Mouse (Mus musculus) embryonic stem cell, embryonic (primary cell): ENCODE results near the gene Dnajb8.

Source experiments
- CTCF ChIA-PET, 4 experiments: fragments of 300-600 bp in 2 of 4; fragments of 350-600 bp in 2 of 4; sonication (Branson Sonifier 250); formaldehyde crosslinking; loops; one replicate each; lab custom pipeline; 2022; ENCODE audit warnings: inconsistent platforms in 2 of 4; lab: Charles Lee
- POLR2A ChIA-PET, 4 experiments: fragments of 300-600 bp in 2 of 4; fragments of 350-600 bp in 2 of 4; sonication (Branson Sonifier 250); formaldehyde crosslinking; loops; one replicate each; lab custom pipeline; 2022; ENCODE audit warnings: antibody characterized with exemption in 4 of 4, inconsistent platforms in 1 of 4; lab: Charles Lee

The Dnajb8 gene

DNA sequence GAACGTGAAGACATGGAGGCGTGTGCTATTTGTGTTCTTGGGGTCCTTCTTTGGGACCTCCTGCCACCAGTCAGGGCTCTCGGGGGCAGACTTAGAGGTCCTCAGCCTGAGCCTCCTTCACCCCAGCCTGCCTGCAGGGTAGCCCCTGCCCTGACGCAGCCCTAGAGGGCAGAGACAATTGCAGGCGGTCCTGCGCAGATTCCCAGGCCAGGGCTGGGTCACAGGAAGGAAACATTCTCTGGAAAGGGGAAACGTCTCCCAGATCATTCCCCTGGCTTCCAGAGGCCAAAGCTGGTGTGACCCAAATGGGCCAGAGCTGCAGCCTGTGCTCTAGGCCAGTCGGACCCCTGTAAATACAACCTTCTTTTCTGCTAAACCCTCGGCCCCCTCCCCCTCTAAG lies 16.1 kb upstream of the Dnajb8 start:
- ChIA-PET CTCF (interaction anchor here in 1 of 4 experiments (1.5 to 2.0 kb wide), 2 partner anchors 16 to 36 kb away, joined by 4 to 5 read pairs; no protein-coding TSS in a partner anchor), POLR2A (interaction anchor here in 2 of 4 experiments (0.9 to 2.2 kb wide), 10 partner anchors 10 to 82 kb away, joined by 3 to 10 read pairs (median 4); no protein-coding TSS in a partner anchor)

DNA sequence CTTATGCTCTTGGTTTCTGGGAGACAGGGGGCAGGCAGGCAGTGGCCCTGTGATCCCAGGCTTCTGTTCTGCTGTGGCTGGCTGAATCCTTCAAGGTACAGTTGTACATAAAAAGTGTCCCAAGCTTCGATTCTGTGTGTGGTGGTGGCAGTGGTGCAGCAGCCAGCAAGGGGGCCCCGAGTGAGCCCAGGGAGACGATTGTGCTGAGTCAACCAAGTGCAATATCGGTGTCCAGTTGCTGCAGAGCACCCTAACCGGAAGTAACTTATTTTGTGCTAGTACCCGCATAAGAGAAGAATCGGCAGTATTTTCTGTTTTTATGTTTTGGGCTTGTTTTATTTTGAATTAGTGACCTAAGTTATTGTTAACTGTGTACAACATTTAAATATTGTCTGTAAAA lies 15.5 kb upstream of the Dnajb8 start:
- CTCF ChIA-PET, result interaction anchor here in 1 of 4 experiments (1.5 to 2.0 kb wide), 2 partner anchors 17 to 36 kb away, joined by 4 to 5 read pairs; no protein-coding TSS in a partner anchor
- POLR2A ChIA-PET, result interaction anchor here in 2 of 4 experiments (0.9 to 2.2 kb wide), 9 partner anchors 10 to 83 kb away, joined by 3 to 10 read pairs (median 3); no protein-coding TSS in a partner anchor

DNA sequence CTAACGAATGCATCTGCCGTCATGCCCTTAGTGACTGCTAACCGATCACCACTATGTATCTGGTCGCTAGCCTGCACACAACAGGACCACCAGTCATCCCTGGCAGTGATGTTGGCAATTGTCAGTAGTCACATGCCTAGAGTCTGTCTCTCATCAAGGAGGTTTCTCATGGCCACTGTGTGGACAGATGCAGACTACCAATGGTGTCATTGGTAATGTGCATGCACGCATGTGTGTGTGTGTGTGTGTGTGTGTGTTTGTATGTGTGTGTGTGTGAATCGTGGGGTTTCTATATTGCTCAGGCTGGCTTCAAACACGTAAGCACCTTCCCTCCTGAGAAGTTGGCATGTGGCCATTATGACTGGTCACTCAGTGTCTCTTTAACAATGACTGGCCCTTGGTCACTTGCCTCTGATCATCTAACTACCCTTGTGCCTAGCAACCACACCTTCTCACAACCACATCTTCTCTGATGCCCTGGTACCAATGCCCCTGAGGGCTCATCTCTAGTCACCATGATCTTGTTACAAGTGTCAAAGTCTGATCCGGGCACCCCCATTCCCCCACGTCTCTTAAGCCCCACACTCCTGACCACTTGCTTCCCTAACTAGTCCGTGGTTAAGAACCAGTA lies 14.6 kb upstream of the Dnajb8 start:
- ChIA-PET POLR2A (interaction anchor here in 2 of 4 experiments (0.8 to 3.2 kb wide), 3 partner anchors 25 to 35 kb away, joined by 3 to 18 read pairs (median 10); no protein-coding TSS in a partner anchor), CTCF (interaction anchor here in 1 of 4 experiments (2.3 kb wide), 1 partner anchor 84 kb away, joined by 5 read pairs; no protein-coding TSS in a partner anchor)

DNA sequence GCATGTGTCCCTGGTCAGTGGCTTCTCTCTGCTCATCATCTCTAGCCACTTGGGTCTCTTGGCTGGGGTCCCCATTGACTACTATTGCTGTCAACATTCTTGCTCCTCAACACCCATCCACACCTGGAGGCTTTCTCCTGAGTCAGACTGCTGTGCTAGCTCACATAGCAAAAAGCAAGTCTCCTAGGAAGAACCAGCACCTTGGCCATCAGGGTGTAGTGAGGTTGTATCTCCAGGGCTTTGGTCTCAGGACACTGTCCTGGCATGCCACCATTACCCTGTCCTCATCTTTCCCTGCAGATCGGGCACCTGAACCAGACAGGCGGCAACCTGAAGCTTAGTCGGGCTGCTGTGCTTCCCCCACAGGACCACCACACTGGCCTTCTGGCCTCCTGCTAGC lies 13.7 kb upstream of the Dnajb8 start:
- ChIA-PET CTCF (interaction anchor here in 2 of 4 experiments (0.6 to 2.3 kb wide), 2 partner anchors 28 to 85 kb away, joined by 3 to 5 read pairs; no protein-coding TSS in a partner anchor), POLR2A (interaction anchor here in 2 of 4 experiments (0.6 to 3.2 kb wide), 3 partner anchors 9 to 34 kb away, joined by 3 to 18 read pairs (median 3); no protein-coding TSS in a partner anchor)

DNA sequence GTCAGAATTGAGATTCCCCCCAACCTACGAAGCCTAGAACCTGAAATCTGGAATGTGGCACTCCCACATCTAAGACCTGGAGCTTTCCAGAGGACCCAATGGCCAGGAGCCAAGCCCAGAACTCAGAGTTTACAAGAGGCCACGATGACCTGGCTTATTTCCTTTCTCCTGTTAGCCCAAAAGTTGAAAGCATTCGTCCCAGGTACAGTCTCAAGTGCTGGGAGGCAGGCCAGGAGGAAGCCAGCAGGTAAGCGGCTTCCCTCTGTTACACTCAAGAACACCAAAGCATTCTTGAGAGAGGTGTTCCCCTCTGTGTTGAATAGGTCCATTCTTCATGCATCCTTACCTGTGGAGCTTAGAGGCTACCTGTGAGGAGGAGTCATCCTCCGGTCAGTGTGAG lies 12.6 kb upstream of the Dnajb8 start:
- POLR2A ChIA-PET, result interaction anchor here (0.8 to 3.2 kb wide), 16 partner anchors 8 to 273 kb away, joined by 3 to 18 read pairs (median 4); no protein-coding TSS in a partner anchor
- CTCF ChIA-PET, result interaction anchor here in 3 of 4 experiments (0.6 to 2.3 kb wide), 7 partner anchors 19 to 237 kb away, joined by 3 to 8 read pairs (median 3); partner anchors contain the start of gene Eefsec (in 1 of the 3)

DNA sequence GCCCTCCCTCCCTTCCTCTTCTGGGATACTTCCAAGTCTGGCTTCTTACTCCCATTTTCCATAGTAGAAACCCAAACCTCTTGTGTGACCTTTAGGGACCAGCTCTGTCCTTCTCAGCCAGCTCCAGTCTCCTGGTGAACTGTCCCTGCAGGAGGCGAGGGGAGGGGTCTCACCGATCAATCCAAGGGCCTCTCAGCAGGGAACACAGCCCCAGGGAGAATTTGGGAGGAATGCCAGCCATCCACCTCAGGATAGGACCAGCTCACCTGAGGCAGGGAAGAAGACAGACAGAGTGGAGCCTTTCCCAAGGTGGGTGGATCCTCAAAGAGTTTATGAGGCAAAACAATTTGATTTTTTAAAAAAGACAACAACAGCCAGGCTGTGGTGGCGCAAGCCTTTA lies 11.9 kb upstream of the Dnajb8 start:
- CTCF ChIA-PET, result interaction anchor here in 2 of 4 experiments (1.1 to 2.3 kb wide), 5 partner anchors 20 to 87 kb away, joined by 3 to 8 read pairs (median 3); no protein-coding TSS in a partner anchor
- POLR2A ChIA-PET, result interaction anchor here (0.7 to 3.2 kb wide), 16 partner anchors 9 to 369 kb away, joined by 3 to 18 read pairs (median 4); no protein-coding TSS in a partner anchor

DNA sequence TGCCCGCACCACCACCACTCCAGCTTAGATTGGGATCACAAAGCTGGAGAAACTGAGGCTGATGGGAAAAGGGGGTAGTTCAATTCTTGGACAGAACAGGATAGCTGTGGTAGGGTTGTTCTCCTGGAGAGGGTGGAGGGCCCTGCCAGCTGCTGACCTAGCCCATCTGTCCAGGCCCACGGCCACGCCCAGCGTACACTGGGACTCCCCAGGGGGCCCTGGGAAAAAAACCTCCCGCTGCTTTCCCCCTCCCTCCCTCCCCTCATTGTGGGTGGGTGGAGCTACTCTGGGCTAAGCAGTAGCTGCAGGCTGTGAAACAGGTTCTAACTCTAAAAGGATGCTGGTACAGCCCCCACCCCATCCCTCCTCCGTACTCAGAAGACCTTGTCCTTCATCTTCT lies 6.3 kb upstream of the Dnajb8 start:
- ChIA-PET POLR2A (interaction anchor here in 3 of 4 experiments (0.6 to 2.6 kb wide), 17 partner anchors 10 to 623 kb away, joined by 3 to 12 read pairs (median 3); no protein-coding TSS in a partner anchor), CTCF (interaction anchor here in 2 of 4 experiments (0.5 to 1.2 kb wide), 6 partner anchors 17 to 510 kb away, joined by 3 to 7 read pairs (median 5); no protein-coding TSS in a partner anchor)

DNA sequence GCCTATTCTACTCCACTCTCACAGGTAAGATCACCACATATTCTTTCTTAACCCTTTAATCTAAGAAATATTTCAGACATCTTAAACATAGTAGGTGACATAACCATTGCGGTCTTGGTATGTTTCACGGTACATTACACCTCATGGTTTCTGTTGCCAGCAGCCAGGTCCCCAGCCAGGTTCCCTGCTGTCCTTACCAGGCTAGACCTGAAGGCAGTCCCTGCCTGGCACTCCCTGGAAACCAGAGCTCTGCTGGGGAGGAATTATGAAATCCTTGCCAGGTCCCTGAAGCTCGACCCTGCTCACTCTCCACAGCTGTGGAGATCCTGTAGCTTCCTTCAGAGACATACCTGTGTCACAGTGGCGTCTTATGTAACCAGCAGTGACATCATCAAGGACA lies 5.9 kb upstream of the Dnajb8 start:
- CTCF ChIA-PET, result interaction anchor here in 2 of 4 experiments (0.6 to 1.2 kb wide), 7 partner anchors 16 to 545 kb away, joined by 3 to 7 read pairs (median 4); no protein-coding TSS in a partner anchor
- POLR2A ChIA-PET, result interaction anchor here in 3 of 4 experiments (0.6 to 2.6 kb wide), 19 partner anchors 10 to 1297 kb away, joined by 3 to 12 read pairs (median 3); no protein-coding TSS in a partner anchor

DNA sequence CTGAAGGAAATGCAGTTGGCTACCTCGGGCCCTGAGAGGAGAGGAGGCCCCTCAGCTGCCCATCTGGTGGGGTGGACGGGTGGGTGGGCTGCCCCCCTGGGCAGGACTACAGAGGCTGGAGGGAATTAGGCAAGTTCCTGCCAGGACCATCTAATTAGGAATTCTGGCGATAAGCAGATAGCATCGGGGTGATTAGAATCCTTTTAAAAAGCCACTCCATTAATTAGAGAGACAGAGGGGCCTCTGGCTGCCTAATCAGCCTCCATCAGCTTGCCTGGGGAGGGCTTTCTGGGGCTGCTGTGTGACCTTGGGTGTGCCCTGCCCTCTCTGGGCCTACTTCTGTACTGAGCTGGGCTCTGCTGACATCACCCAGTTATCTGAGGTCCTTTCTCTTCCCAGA lies 3.0 kb upstream of the Dnajb8 start:
- CTCF ChIA-PET, result interaction anchor here in 1 of 4 experiments (0.5 kb wide), 1 partner anchor 553 kb away, joined by 3 read pairs; no protein-coding TSS in a partner anchor
- POLR2A ChIA-PET, result interaction anchor here in 1 of 4 experiments (0.9 to 1.1 kb wide), 2 partner anchors 13 to 24 kb away, joined by 3 to 4 read pairs; no protein-coding TSS in a partner anchor

DNA sequence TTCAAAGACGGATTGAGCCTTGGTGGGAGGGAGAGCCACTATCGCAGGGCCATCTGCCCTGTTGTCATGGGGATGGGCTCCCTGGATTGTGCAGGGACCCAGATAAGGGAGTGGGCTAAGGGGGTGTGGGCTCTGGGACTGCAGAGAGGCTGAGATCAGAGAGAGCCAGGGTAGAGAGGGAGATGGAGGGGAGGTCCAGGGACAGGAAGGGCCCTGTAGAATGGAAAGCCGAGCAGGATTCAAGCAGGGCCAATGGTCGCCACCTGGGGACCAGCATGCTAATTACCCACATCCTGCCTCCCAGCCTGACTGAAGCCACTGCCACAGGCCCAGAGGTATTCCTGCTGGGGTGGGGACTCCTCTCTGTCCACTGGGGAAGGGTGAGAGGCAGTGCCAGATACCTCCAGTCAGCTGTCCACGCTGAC lies 4.5 kb downstream of the Dnajb8 start:
- ChIA-PET POLR2A (interaction anchor here in 3 of 4 experiments (0.8 to 4.4 kb wide), 7 partner anchors 9 to 28 kb away, joined by 3 to 23 read pairs (median 5); no protein-coding TSS in a partner anchor), CTCF (interaction anchor here in 1 of 4 experiments (2.4 kb wide), 1 partner anchor 16 kb away, joined by 11 read pairs; no protein-coding TSS in a partner anchor)

DNA sequence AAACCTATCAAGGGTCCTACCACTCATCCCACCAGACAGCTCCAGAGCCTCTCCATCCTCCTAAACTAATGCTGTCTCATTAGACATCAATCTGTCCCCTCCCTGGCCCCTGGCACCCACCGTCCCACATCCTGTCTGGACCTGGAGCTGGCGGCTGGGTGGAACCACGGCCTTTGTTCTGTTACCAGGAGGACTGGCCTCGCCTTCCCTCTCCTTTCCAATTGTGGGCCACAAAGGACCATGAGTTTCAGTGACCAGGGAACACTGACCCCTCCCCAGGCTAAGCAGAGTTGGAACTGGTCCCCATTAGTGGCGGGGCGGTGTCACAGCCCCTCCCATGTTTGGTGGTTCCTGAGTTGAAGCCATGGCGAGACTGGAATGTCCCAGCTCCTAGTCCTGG lies 5.5 kb downstream of the Dnajb8 start:
- POLR2A ChIA-PET, result interaction anchor here in 3 of 4 experiments (0.6 to 4.4 kb wide), 13 partner anchors 9 to 216 kb away, joined by 3 to 23 read pairs (median 4); no protein-coding TSS in a partner anchor
- CTCF ChIA-PET, result interaction anchor here in 1 of 4 experiments (0.6 to 2.4 kb wide), 2 partner anchors 15 to 628 kb away, joined by 3 to 11 read pairs; no protein-coding TSS in a partner anchor

DNA sequence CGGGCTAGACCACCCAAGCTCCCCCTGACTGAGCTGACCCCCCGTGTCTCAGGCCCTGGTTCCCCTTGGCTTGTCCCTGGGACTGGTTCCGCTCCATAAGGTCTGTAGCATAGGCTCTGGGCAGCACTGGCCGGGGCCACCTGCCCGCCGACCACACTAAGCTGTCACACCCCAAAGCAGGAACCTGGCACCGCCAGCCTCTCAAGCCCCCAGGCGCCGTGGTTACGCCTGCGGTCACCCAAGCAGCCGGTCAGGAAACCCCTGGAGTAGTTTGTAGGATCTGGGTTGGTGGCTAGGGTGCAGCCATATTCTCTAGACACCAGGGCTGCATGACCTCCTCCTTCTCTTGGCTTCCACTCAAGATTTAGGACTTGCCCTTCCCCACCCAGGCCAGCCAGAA lies 7.2 kb downstream of the Dnajb8 start:
- POLR2A ChIA-PET, result interaction anchor here in 2 of 4 experiments (0.6 to 1.5 kb wide), 4 partner anchors 13 to 33 kb away, joined by 3 to 5 read pairs (median 4); no protein-coding TSS in a partner anchor
- CTCF ChIA-PET, result interaction anchor here in 3 of 4 experiments (1.0 to 1.3 kb wide), 4 partner anchors 13 to 209 kb away, joined by 3 to 5 read pairs (median 4); no protein-coding TSS in a partner anchor

DNA sequence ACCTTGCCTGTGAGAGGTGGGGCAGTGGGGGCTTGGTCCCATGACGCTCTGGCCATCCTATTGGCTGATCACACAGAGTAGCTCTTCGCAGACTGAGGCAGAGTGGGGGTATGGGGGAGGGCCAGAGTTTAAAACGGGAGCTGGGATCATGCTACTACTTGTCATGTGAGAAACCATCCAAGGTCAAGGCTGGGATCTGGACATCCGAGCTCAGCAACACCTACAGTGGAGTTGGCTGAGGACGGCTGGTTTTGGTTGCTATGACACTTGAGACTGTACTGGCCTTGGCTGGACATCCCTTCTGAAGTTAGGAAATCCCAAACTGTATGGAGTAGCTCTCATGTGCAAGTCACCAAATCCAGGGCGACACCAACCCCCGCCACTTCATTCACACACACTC lies 9.8 kb downstream of the Dnajb8 start:
- ChIA-PET POLR2A (interaction anchor here (0.6 to 6.6 kb wide), 52 partner anchors 9 to 670 kb away, joined by 3 to 168 read pairs (median 4); partner anchors contain the start of genes Abtb1 (in 2 of the 4), Gata2 (in 2 of the 4), Dnajb8 (in 1 of the 4) and Eefsec (in 1 of the 4)), CTCF (interaction anchor here (0.7 to 1.9 kb wide), 8 partner anchors 11 to 108 kb away, joined by 3 to 13 read pairs (median 4); no protein-coding TSS in a partner anchor)

DNA sequence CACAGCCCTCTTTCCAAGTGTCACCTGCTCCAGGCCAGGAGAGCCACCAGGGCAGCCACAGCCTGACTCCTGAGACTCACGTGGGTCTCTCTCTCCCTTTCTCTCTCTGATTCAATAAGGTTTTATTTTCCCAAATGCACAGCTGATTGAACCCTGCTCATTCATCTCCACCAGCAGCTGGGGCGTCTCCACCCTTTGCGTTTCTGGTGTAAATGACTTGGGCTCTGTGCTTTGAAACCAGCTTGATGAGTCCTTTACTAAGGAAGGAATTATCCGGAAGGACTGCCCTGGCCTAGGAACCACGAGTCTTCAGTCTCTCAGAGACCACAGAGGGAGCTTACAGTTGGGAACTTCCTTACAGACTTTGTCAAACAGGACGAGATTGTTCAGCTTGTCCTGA lies 10.2 kb downstream of the Dnajb8 start:
- ChIA-PET CTCF (interaction anchor here in 3 of 4 experiments (0.7 to 1.9 kb wide), 10 partner anchors 10 to 108 kb away, joined by 3 to 13 read pairs (median 4); no protein-coding TSS in a partner anchor), POLR2A (interaction anchor here (0.6 to 6.6 kb wide), 54 partner anchors 8 to 672 kb away, joined by 3 to 168 read pairs (median 4); partner anchors contain the start of genes Abtb1 (in 2 of the 4), Gata2 (in 2 of the 4), Dnajb8 (in 1 of the 4) and Eefsec (in 1 of the 4))

DNA sequence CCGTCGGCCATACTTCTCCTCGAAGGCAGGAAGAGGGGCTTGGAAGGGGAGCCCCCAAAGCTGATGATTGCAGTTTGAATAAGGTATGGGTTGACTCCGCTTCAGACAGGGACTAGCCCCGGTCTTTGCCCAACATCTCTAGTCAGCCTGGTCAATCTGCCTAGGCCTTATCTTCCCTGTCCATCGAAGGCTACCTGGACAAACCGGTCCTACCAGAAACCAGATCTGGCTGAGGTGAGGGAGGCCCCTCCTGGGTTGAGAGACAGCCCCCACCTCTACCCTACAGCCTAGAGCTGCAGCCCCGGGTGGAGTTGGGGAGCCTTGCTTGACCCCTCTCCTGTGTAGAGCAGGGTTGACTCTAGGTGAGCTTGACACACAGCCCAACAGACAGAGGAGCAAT lies 11.9 kb downstream of the Dnajb8 start:
- POLR2A ChIA-PET, result interaction anchor here in 3 of 4 experiments (0.6 to 6.6 kb wide), 8 partner anchors 7 to 231 kb away, joined by 3 to 168 read pairs (median 10); partner anchors contain the start of genes Dnajb8 (in 1 of the 3), Gata2 (in 1 of the 3) and Ruvbl1 (in 1 of the 3)

DNA sequence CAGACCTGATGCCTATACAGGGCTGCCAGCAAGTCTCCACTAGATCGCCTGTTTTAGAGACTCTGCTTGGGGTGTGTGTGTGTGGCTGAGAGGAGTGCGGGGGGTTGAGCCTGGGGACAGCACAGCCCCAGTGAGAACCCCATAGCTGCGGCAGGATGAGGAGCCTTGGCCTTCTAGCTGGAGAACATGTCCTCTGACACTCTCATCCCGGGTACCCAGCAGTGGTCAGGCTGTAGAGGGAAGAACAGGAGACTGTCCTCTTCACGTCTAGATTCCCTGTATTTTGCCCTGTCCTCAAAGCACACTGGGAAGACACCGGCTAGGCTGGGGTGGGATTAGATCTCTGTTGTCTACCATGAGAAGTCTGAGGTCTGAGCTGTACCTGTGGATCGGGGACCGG lies 13.4 kb downstream of the Dnajb8 start:
- ChIA-PET CTCF (interaction anchor here in 3 of 4 experiments (0.7 to 1.9 kb wide), 7 partner anchors 26 to 123 kb away, joined by 3 to 8 read pairs (median 3); no protein-coding TSS in a partner anchor), POLR2A (interaction anchor here in 3 of 4 experiments (0.7 to 6.6 kb wide), 23 partner anchors 9 to 663 kb away, joined by 3 to 168 read pairs (median 3); partner anchors contain the start of genes Gata2 (in 2 of the 3) and Mcm2 (in 1 of the 3))

More for the DNA sequence above, 11.9 kb downstream of the Dnajb8 start:
- CTCF ChIA-PET, result interaction anchor here (0.6 to 2.3 kb wide), 4 partner anchors 9 to 111 kb away, joined by 4 to 5 read pairs (median 4); no protein-coding TSS in a partner anchor

DNA sequence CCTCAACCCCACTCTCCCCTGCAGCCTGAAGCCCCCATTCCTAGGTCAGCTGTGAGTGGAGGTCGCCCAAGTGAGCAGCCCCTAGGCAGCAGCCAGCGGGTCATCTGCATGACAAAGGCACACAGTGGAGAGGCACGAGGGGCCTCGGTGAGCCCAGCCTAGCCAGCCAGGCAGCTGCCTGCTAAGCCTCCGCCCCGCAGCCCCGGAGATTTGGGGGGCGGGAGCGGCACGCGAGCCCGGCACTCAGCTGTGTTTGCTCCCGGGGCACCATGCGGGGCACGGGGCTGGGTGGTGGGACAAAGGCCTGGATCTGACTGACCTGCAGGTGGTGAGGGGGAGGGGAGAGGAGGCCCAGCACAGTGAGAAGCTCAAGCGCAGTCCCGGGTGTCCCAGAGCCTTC lies 13.9 kb downstream of the Dnajb8 start:
- CTCF ChIA-PET, result interaction anchor here in 3 of 4 experiments (0.5 to 1.9 kb wide), 9 partner anchors 12 to 514 kb away, joined by 3 to 8 read pairs (median 3); no protein-coding TSS in a partner anchor
- POLR2A ChIA-PET, result interaction anchor here in 3 of 4 experiments (0.7 to 6.6 kb wide), 32 partner anchors 8 to 662 kb away, joined by 3 to 168 read pairs (median 4); partner anchors contain the start of genes Gata2 (in 2 of the 3), Abtb1 (in 1 of the 3), Mcm2 (in 1 of the 3) and Rpn1 (in 1 of the 3)
